Mouse (Mus musculus) heart, embryonic 10.5 days (tissue): ENCODE measurements at regions not wholly inside any gene's neighbourhood (a gene's known extent, or its start where the extent isn't known, plus 50 kb on each side); places are given as distances from the start of the nearest gene placed in this dataset.

Experiments
- DNase-seq: peaks from one replicate; pipeline ENCODE4 v3.0.0-alpha.2; 2017; ENCODE audit warnings: low spot score
- H3K27ac ChIP-seq: fragments of 300-500 bp; sonication (generic); 2 replicates; pipeline ENCODE4 v1.5.1; 2016; ENCODE audit warnings: mild to moderate bottlenecking
- H3K27me3 ChIP-seq: fragments of 300-500 bp; sonication (generic); 2 replicates; pipeline ENCODE4 v1.6.1; 2016; ENCODE audit warnings: mild to moderate bottlenecking; ENCODE audit not compliant: poor library complexity, insufficient read depth, severe bottlenecking
- H3K36me3 ChIP-seq: fragments of 300-500 bp; sonication (generic); 2 replicates; pipeline ENCODE4 v1.6.1; 2016; ENCODE audit warnings: mild to moderate bottlenecking, moderate library complexity
- H3K4me1 ChIP-seq: fragments of 300-500 bp; sonication (generic); 2 replicates; pipeline ENCODE4 v1.6.1; 2016; ENCODE audit warnings: mild to moderate bottlenecking
- H3K4me3 ChIP-seq: fragments of 300-500 bp; sonication (generic); 2 replicates; pipeline ENCODE4 v1.5.1; 2016; ENCODE audit warnings: mild to moderate bottlenecking, moderate library complexity
- H3K9me3 ChIP-seq: fragments of 300-500 bp; sonication (generic); 2 replicates; pipeline ENCODE4 v1.6.1; 2016; ENCODE audit warnings: mild to moderate bottlenecking, moderate library complexity
- WGBS: fragments of 180-500 bp; shearing (Covaris S2); methylation state at CpG from one replicate; pipeline ENCODE4 v1.1.7; 2016; 5-methylcytosine and 5-hydroxymethylcytosine counted together

- no peaks in the 10 kb centered on the region for H3K9me3 ChIP-seq
- H3K27ac ChIP-seq, result no peak overlapping the region
- no peak for DNase-seq
- no peaks in the 10 kb centered on the region for H3K36me3 ChIP-seq
- H3K4me1 ChIP-seq, result no peaks in the 10 kb centered on the region
- H3K4me3 ChIP-seq, result no peak overlapping the region
- WGBS, result 73% methylated on average over 4 of the region's 4 CpGs
- no peaks in the 10 kb centered on the region for H3K27me3 ChIP-seq
Measured at GRCm38 (mm10) chr15:62457051-62457664, 1387.8 kb downstream of the Gsdmc2 start.

GRCm38 (mm10) chr15:62456020-62456419, 1389.0 kb downstream of the Gsdmc2 start:
- H3K9me3 ChIP-seq, result no peaks in the 10 kb centered on the region
- 81% methylated on average over 1 of the region's 1 CpGs for WGBS
- no peaks in the 10 kb centered on the region for H3K27me3 ChIP-seq
- H3K4me3 ChIP-seq, result no peak overlapping the region
- no peaks in the 10 kb centered on the region for H3K4me1 ChIP-seq
- no peak for DNase-seq
- H3K27ac ChIP-seq, result no peak overlapping the region
- H3K36me3 ChIP-seq, result no peaks in the 10 kb centered on the region

GRCm38 (mm10) chr15:62448116-62448515, 1396.9 kb downstream of the Gsdmc2 start:
- no peaks in the 10 kb centered on the region for H3K9me3 ChIP-seq
- H3K27me3 ChIP-seq, result no peaks in the 10 kb centered on the region
- no peaks in the 10 kb centered on the region for H3K4me1 ChIP-seq
- H3K36me3 ChIP-seq, result no peaks in the 10 kb centered on the region
- 79% methylated on average over 3 of the region's 3 CpGs for WGBS
- no peak for DNase-seq
- no peak overlapping the region for H3K4me3 ChIP-seq
- H3K27ac ChIP-seq, result no peak overlapping the region

- Histone ChIP-seq H3K4me3 (no peak overlapping the region), H3K9me3 (no peaks in the 10 kb centered on the region), H3K27me3 (no peaks in the 10 kb centered on the region), H3K4me1 (no peaks in the 10 kb centered on the region), H3K27ac (no peak overlapping the region), H3K36me3 (no peaks in the 10 kb centered on the region)
- WGBS, result 76% methylated on average over 5 of the region's 5 CpGs
- DNase-seq, result no peak
Measured at GRCm38 (mm10) chr15:62439211-62439610, 1405.8 kb downstream of the Gsdmc2 start.

- Histone ChIP-seq H3K27me3 (no peaks in the 10 kb centered on the region), H3K4me1 (no peaks in the 10 kb centered on the region), H3K4me3 (no peak overlapping the region), H3K36me3 (no peaks in the 10 kb centered on the region), H3K9me3 (no peaks in the 10 kb centered on the region), H3K27ac (no peak overlapping the region)
- no peak for DNase-seq
- 85% methylated on average over 5 of the region's 5 CpGs for WGBS
Measured at GRCm38 (mm10) chr15:62436631-62437030, 1408.3 kb downstream of the Gsdmc2 start.

- no peaks in the 10 kb centered on the region for H3K4me1 ChIP-seq
- no peaks in the 10 kb centered on the region for H3K27me3 ChIP-seq
- no peak for DNase-seq
- H3K27ac ChIP-seq, result no peak overlapping the region
- no peak overlapping the region for H3K4me3 ChIP-seq
- H3K9me3 ChIP-seq, result no peaks in the 10 kb centered on the region
- no peaks in the 10 kb centered on the region for H3K36me3 ChIP-seq
- 77% methylated on average over 4 of the region's 4 CpGs for WGBS
Measured at GRCm38 (mm10) chr15:62435141-62435680, 1409.8 kb downstream of the Gsdmc2 start.

- DNase-seq, result no peak
- Histone ChIP-seq H3K27me3 (no peaks in the 10 kb centered on the region), H3K9me3 (no peaks in the 10 kb centered on the region), H3K27ac (no peak overlapping the region), H3K4me1 (no peaks in the 10 kb centered on the region), H3K4me3 (no peak overlapping the region), H3K36me3 (no peaks in the 10 kb centered on the region)
- WGBS, result 89% methylated on average over 1 of the region's 1 CpGs
Measured at GRCm38 (mm10) chr15:62432742-62433245, 1412.2 kb downstream of the Gsdmc2 start.

GRCm38 (mm10) chr15:62431150-62431678, 1413.8 kb downstream of the Gsdmc2 start:
- no peak overlapping the region for H3K27ac ChIP-seq
- no peak for DNase-seq
- no peaks in the 10 kb centered on the region for H3K4me1 ChIP-seq
- H3K9me3 ChIP-seq, result no peaks in the 10 kb centered on the region
- H3K4me3 ChIP-seq, result no peak overlapping the region
- H3K36me3 ChIP-seq, result no peaks in the 10 kb centered on the region
- no peaks in the 10 kb centered on the region for H3K27me3 ChIP-seq
- WGBS, result 78% methylated on average over 1 of the region's 1 CpGs

- 74% methylated on average over 5 of the region's 5 CpGs for WGBS
- no peak for DNase-seq
- no peaks in the 10 kb centered on the region for H3K36me3 ChIP-seq
- H3K4me1 ChIP-seq, result peaks cover 5% of the 10 kb centered on the region; the same call in 1 of the 2 replicates
- H3K27me3 ChIP-seq, result no peaks in the 10 kb centered on the region
- no peak overlapping the region for H3K27ac ChIP-seq
- no peak overlapping the region for H3K4me3 ChIP-seq
- no peaks in the 10 kb centered on the region for H3K9me3 ChIP-seq
Measured at GRCm38 (mm10) chr15:62422995-62423394, 1422.0 kb downstream of the Gsdmc2 start.

- no peaks in the 10 kb centered on the region for H3K27me3 ChIP-seq
- WGBS, result 86% methylated on average over 7 of the region's 7 CpGs
- no peak overlapping the region for H3K4me3 ChIP-seq
- no peak overlapping the region for H3K27ac ChIP-seq
- H3K4me1 ChIP-seq, result peaks cover 5% of the 10 kb centered on the region; the same call in 1 of the 2 replicates
- H3K36me3 ChIP-seq, result no peaks in the 10 kb centered on the region
- no peak for DNase-seq
- no peaks in the 10 kb centered on the region for H3K9me3 ChIP-seq
Measured at GRCm38 (mm10) chr15:62421073-62421851, 1423.7 kb downstream of the Gsdmc2 start.

- Histone ChIP-seq H3K27ac (no peak overlapping the region), H3K27me3 (no peaks in the 10 kb centered on the region), H3K9me3 (no peaks in the 10 kb centered on the region), H3K4me1 (peaks cover 5% of the 10 kb centered on the region; the same call in 1 of the 2 replicates), H3K4me3 (no peak overlapping the region), H3K36me3 (no peaks in the 10 kb centered on the region)
- no peak for DNase-seq
Measured at GRCm38 (mm10) chr15:62416691-62417090, 1428.3 kb downstream of the Gsdmc2 start.

GRCm38 (mm10) chr15:62413694-62414093, 1431.3 kb downstream of the Gsdmc2 start:
- no peaks in the 10 kb centered on the region for H3K9me3 ChIP-seq
- H3K36me3 ChIP-seq, result no peaks in the 10 kb centered on the region
- no peak overlapping the region for H3K27ac ChIP-seq
- no peaks in the 10 kb centered on the region for H3K27me3 ChIP-seq
- no peak overlapping the region for H3K4me3 ChIP-seq
- no peak for DNase-seq
- 98% methylated on average over 2 of the region's 2 CpGs for WGBS
- peaks cover 3% of the 10 kb centered on the region; the same call in 1 of the 2 replicates for H3K4me1 ChIP-seq

- H3K27me3 ChIP-seq, result no peaks in the 10 kb centered on the region
- no peak for DNase-seq
- H3K9me3 ChIP-seq, result no peaks in the 10 kb centered on the region
- no peak overlapping the region for H3K4me3 ChIP-seq
- no peaks in the 10 kb centered on the region for H3K36me3 ChIP-seq
- no peak overlapping the region for H3K27ac ChIP-seq
- no peaks in the 10 kb centered on the region for H3K4me1 ChIP-seq
- 79% methylated on average over 5 of the region's 5 CpGs for WGBS
Measured at GRCm38 (mm10) chr15:62402142-62402541, 1442.8 kb downstream of the Gsdmc2 start.
